Mouse (Mus musculus) heart, embryonic 11.5 days (tissue): ENCODE measurements around the gene Acap2. TPM values are rescaled to one million over a fixed set of nuclear protein-coding genes. Genes with fewer than 3 reads are reported as not detected.
A peak's percentile ranks its signal among the peaks of the same experiment; 100 is the strongest.

Experiments
- ATAC-seq: fragments of 200-750 bp; cut with Nextera tagmentation; replicated peaks from 2 replicates; pipeline ENCODE4 v1.8.0; 2017; ENCODE audit warnings: moderate library complexity; ENCODE audit not compliant: insufficient number of reproducible peaks, low FRiP score, low TSS enrichment
- H3K27ac ChIP-seq: fragments of 300-500 bp; sonication (generic); 2 replicates; pipeline ENCODE4 v1.5.1; 2014; ENCODE audit warnings: mild to moderate bottlenecking, low read depth, low read length
- H3K27me3 ChIP-seq: fragments of 300-500 bp; sonication (generic); 2 replicates; pipeline ENCODE4 v1.6.1; 2014; ENCODE audit warnings: mild to moderate bottlenecking, low read length, mixed read lengths; ENCODE audit not compliant: control insufficient read depth, insufficient read depth
- H3K36me3 ChIP-seq: fragments of 300-500 bp; sonication (generic); 2 replicates; pipeline ENCODE4 v1.6.1; 2014; ENCODE audit warnings: mild to moderate bottlenecking, low read length, moderate library complexity, mixed read lengths; ENCODE audit not compliant: control insufficient read depth, insufficient read depth
- H3K4me1 ChIP-seq: fragments of 300-500 bp; sonication (generic); 2 replicates; pipeline ENCODE4 v1.6.1; 2014; ENCODE audit warnings: low read length; ENCODE audit not compliant: control insufficient read depth, insufficient read depth
- H3K4me2 ChIP-seq: fragments of 300-500 bp; sonication (generic); 2 replicates; pipeline ENCODE4 v1.6.1; 2014; ENCODE audit warnings: mild to moderate bottlenecking, moderate library complexity
- H3K4me3 ChIP-seq: fragments of 300-500 bp; sonication (generic); 2 replicates; pipeline ENCODE4 v1.5.1; 2014; ENCODE audit warnings: low read depth, low read length
- H3K9ac ChIP-seq: fragments of 300-500 bp; sonication (generic); 2 replicates; pipeline ENCODE4 v1.6.1; 2014; ENCODE audit warnings: mild to moderate bottlenecking, low read depth, low read length, moderate library complexity
- H3K9me3 ChIP-seq: fragments of 300-500 bp; sonication (generic); replicated peaks from 2 replicates; pipeline ENCODE4 v1.6.1; 2016; ENCODE audit warnings: low read length; ENCODE audit not compliant: control insufficient read depth
- WGBS: fragments of 180-500 bp; shearing (Covaris S2); extraction: QIAGEN DNeasy Blood & Tissue Kit; methylation state at CpG from one replicate; pipeline ENCODE4 v1.1.7; 2014; ENCODE audit not compliant: insufficient replicate concordance; 5-methylcytosine and 5-hydroxymethylcytosine counted together
- polyA plus RNA-seq: library from polyadenylated mRNA; unstranded; fragments of >200 nt; fragmentation: Nextera tagmentation; extraction: Ambion mirVana; gene quantifications from 2 replicates; pipeline ENCODE4 v1.2.1, GENCODE M21; 2014

Gene Acap2
- polyA plus RNA-seq, 1 experiment from 2014 or later, result 14.7 TPM

- under 1% methylated on average over 55 of the region's 56 CpGs for WGBS
These were observed 887 bp downstream of the Acap2 start for GRCm38 (mm10) chr16:31199926-31200789.

GRCm38 (mm10) chr16:31199591-31199925, 1.5 kb downstream of the Acap2 start:
- H3K4me3 ChIP-seq, result peak overlapping the region; percentile 96
- no peaks in the 10 kb centered on the region for H3K36me3 ChIP-seq
- H3K9me3 ChIP-seq, result no peaks in the 10 kb centered on the region
- H3K27ac ChIP-seq, result no peak overlapping the region
- H3K4me2 ChIP-seq, result peak overlapping the region; percentile 91
- ATAC-seq, result no peak
- 15% methylated on average over 14 of the region's 14 CpGs for WGBS
- peak overlapping the region; percentile 95 for H3K9ac ChIP-seq
- peaks cover 9% of the 10 kb centered on the region; the same call in 1 of the 2 replicates for H3K4me1 ChIP-seq
- H3K27me3 ChIP-seq, result no peaks in the 10 kb centered on the region

More at GRCm38 (mm10) chr16:31199926-31200789, 887 bp downstream of the Acap2 start:
- Histone ChIP-seq H3K4me1 (peaks cover 5% of the 10 kb centered on the region; the same call in 1 of the 2 replicates), H3K27me3 (no peaks in the 10 kb centered on the region), H3K36me3 (no peaks in the 10 kb centered on the region), H3K4me2 (peak overlapping the region; percentile 91), H3K4me3 (peak overlapping the region; percentile 96), H3K27ac (peak overlapping the region; percentile 83), H3K9me3 (no peaks in the 10 kb centered on the region), H3K9ac (peak overlapping the region; percentile 95)
- peak; percentile 51 for ATAC-seq

- WGBS, result 62% methylated on average over 3 of the region's 3 CpGs
- H3K4me3 ChIP-seq, result no peak overlapping the region
These were observed 4.1 kb downstream of the Acap2 start for GRCm38 (mm10) chr16:31196971-31197370.

GRCm38 (mm10) chr16:31192526-31192925, 8.5 kb downstream of the Acap2 start:
- Histone ChIP-seq H3K9me3 (no peaks in the 10 kb centered on the region), H3K4me1 (peaks cover 18% of the 10 kb centered on the region), H3K27me3 (no peaks in the 10 kb centered on the region), H3K4me3 (no peak overlapping the region), H3K9ac (no peak overlapping the region), H3K36me3 (no peaks in the 10 kb centered on the region), H3K4me2 (no peak overlapping the region), H3K27ac (no peak overlapping the region)
- 73% methylated on average over 3 of the region's 3 CpGs for WGBS
- ATAC-seq, result no peak

More at GRCm38 (mm10) chr16:31196971-31197370, 4.1 kb downstream of the Acap2 start:
- Histone ChIP-seq H3K9ac (no peak overlapping the region), H3K9me3 (no peaks in the 10 kb centered on the region), H3K4me1 (peaks cover 20% of the 10 kb centered on the region), H3K4me2 (no peak overlapping the region), H3K27ac (no peak overlapping the region), H3K27me3 (no peaks in the 10 kb centered on the region), H3K36me3 (no peaks in the 10 kb centered on the region)
- no peak for ATAC-seq

GRCm38 (mm10) chr16:31191818-31192217, 9.2 kb downstream of the Acap2 start:
- no peaks in the 10 kb centered on the region for H3K9me3 ChIP-seq
- no peak for ATAC-seq
- no peak overlapping the region for H3K4me2 ChIP-seq
- H3K9ac ChIP-seq, result no peak overlapping the region
- no peaks in the 10 kb centered on the region for H3K27me3 ChIP-seq
- 45% methylated on average over 6 of the region's 6 CpGs for WGBS
- H3K27ac ChIP-seq, result no peak overlapping the region
- H3K4me3 ChIP-seq, result no peak overlapping the region
- peaks cover 18% of the 10 kb centered on the region for H3K4me1 ChIP-seq
- H3K36me3 ChIP-seq, result no peaks in the 10 kb centered on the region

GRCm38 (mm10) chr16:31190426-31190825, 10.6 kb downstream of the Acap2 start:
- WGBS, result 90% methylated on average over 8 of the region's 8 CpGs
- no peak for ATAC-seq
- H3K4me3 ChIP-seq, result no peak overlapping the region
- H3K9ac ChIP-seq, result no peak overlapping the region
- H3K4me2 ChIP-seq, result no peak overlapping the region
- peaks cover 18% of the 10 kb centered on the region for H3K4me1 ChIP-seq
- no peak overlapping the region for H3K27ac ChIP-seq
- no peaks in the 10 kb centered on the region for H3K36me3 ChIP-seq
- no peaks in the 10 kb centered on the region for H3K9me3 ChIP-seq
- no peaks in the 10 kb centered on the region for H3K27me3 ChIP-seq

- ATAC-seq, result no peak
- no peak overlapping the region for H3K4me3 ChIP-seq
- no peaks in the 10 kb centered on the region for H3K27me3 ChIP-seq
- 81% methylated on average over 5 of the region's 5 CpGs for WGBS
- no peak overlapping the region for H3K4me2 ChIP-seq
- no peaks in the 10 kb centered on the region for H3K36me3 ChIP-seq
- H3K4me1 ChIP-seq, result peaks cover 20% of the 10 kb centered on the region
- no peak overlapping the region for H3K27ac ChIP-seq
- H3K9me3 ChIP-seq, result no peaks in the 10 kb centered on the region
- no peak overlapping the region for H3K9ac ChIP-seq
These were observed 11.8 kb downstream of the Acap2 start for GRCm38 (mm10) chr16:31189291-31189690.

- 74% methylated on average over 2 of the region's 2 CpGs for WGBS
- Histone ChIP-seq H3K27ac (no peak overlapping the region), H3K4me2 (no peak overlapping the region), H3K9me3 (no peaks in the 10 kb centered on the region), H3K36me3 (no peaks in the 10 kb centered on the region), H3K9ac (no peak overlapping the region), H3K27me3 (no peaks in the 10 kb centered on the region), H3K4me1 (peaks cover 25% of the 10 kb centered on the region), H3K4me3 (no peak overlapping the region)
- ATAC-seq, result no peak
These were observed 12.2 kb downstream of the Acap2 start for GRCm38 (mm10) chr16:31188799-31189198.

- Histone ChIP-seq H3K4me2 (no peak overlapping the region), H3K27ac (no peak overlapping the region), H3K4me1 (peaks cover 28% of the 10 kb centered on the region), H3K9me3 (no peaks in the 10 kb centered on the region), H3K9ac (no peak overlapping the region), H3K4me3 (no peak overlapping the region), H3K27me3 (no peaks in the 10 kb centered on the region), H3K36me3 (no peaks in the 10 kb centered on the region)
- WGBS, result 63% methylated on average over 6 of the region's 6 CpGs
- ATAC-seq, result no peak
These were observed 12.8 kb downstream of the Acap2 start for GRCm38 (mm10) chr16:31188270-31188669.
